Mouse (Mus musculus): ENCODE results near the gene Ears2. TPM values are rescaled to one million over a fixed set of nuclear protein-coding genes. Genes with fewer than 3 reads are reported as not detected.
A peak's percentile ranks its signal among the peaks of the same experiment; 100 is the strongest.
"Not testable (repeated sequence)": the region's sequence is repeated elsewhere in the genome, so short reads cannot be mapped to it uniquely, and the experiment has no call there.

The Ears2 gene
- polyA plus RNA-seq (2012; fragmentation: generic; extraction: Trizol), result 10.8 TPM

DNA sequence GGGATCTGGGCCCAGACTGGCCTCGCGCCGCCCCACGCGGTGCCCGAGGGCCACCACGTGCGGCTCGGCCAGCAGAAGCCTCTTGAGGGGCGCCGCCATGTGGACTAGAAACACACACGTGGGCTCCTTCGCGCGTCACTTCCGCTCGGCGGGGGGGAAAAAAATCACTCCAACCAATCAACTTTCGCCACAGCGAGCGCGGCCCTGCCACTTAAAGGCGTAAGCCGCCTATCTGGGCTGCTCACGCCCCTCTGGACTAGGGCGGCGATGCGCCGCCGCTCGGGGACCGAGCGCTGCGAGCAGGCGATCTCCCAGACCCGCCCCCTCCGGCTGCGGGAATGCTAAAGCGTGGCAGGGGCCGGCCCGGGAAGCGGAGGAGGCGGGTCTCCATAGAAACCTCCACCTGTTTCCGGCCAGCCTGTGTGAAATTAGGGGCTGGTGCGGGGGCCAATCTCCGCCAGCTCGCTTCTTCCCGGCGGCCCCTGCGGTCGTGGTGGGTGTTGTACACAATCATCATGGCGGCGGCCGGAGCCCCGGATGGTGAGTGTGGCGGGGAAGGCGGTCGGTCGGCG lies at the start of gene Ears2, which contains the start of gene Ubfd1:
TSS of gene Ears2 (minus strand) at position 319 of the 572 bp plus-strand sequence.
TSS of gene Ubfd1 (plus strand) at position 231 of the 572 bp plus-strand sequence.
- Histone ChIP-seq H3K4me3 (peak within 1 kb of the TSS; percentile 62), H3K79me2 (ENCODE audit: control insufficient read depth, insufficient read depth) (peaks cover 60% of the 10 kb centered on the region), H3K27me3 (ENCODE audit: control insufficient read depth, insufficient read depth, insufficient read length) (no peaks in the 10 kb centered on the region), H3K4me2 (ENCODE audit: low read depth) (peak within 1 kb of the TSS; percentile 94), H3K36me3 (ENCODE audit: control insufficient read depth, insufficient read depth) (peaks cover 25% of the 10 kb centered on the region), H3ac (ENCODE audit: control insufficient read depth, insufficient read length) (peak within 1 kb of the TSS; percentile 100)
- TF ChIP-seq MYOD1 (IDR thresholded peaks at IDR 0.05; ENCODE audit: control insufficient read depth in 1 of 3, insufficient read length in 2 of 3, low read depth in 2 of 3) (peak in 1 of 3 experiments; percentile 18), POLR2A (IDR thresholded peaks at IDR 0.05; ENCODE audit: insufficient read length, low read depth) (peak; percentile 82), POLR2AphosphoS2 (IDR thresholded peaks at IDR 0.05; ENCODE audit: insufficient read length, low read depth) (peak; percentile 40), USF1 (IDR thresholded peaks at IDR 0.05; ENCODE audit: low read depth) (peak; percentile 64), SRF (IDR thresholded peaks at IDR 0.05; ENCODE audit: control insufficient read depth, insufficient read length, low read depth) (no peak), E2F4 (IDR thresholded peaks at IDR 0.05; ENCODE audit: insufficient read depth) (peak; percentile 38), MYOG (IDR thresholded peaks at IDR 0.05; ENCODE audit: control insufficient read depth in 1 of 3, insufficient read depth in 1 of 3, insufficient read length in 2 of 3, low read depth in 2 of 3) (peak in 1 of 3 experiments; percentile 3), TCF12 (IDR thresholded peaks at IDR 0.05; ENCODE audit: insufficient read depth, poor library complexity, severe bottlenecking) (no peak), MAX (IDR thresholded peaks at IDR 0.05; ENCODE audit: low read depth) (peak; percentile 66), CEBPB (IDR thresholded peaks at IDR 0.05; ENCODE audit: insufficient read depth, poor library complexity, severe bottlenecking) (no peak)

DNA sequence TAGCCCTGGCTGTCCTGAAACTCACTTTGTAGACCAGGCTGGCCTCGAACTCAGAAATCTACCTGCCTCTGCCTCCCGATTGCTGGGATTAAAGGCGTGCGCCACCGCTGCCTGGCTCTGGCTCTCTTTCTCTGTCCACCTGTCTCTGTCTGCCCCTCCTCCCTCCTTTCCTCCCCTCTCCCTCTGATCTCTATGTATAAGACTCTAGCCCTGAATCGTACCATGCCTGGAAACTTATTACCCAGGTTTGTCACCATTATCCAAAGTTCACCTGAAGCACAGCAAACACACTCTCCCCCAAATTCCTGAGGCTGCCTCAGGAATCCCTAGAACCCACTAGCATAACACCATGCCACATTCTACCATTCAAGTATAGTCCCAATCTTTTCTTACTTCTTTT lies 41.1 kb upstream of the Ears2 start:
- H3K79me2 ChIP-seq (ENCODE audit: control insufficient read depth, insufficient read depth), result no peaks in the 10 kb centered on the region
- no peak overlapping the region for H3ac ChIP-seq (ENCODE audit: control insufficient read depth, insufficient read length)
- no peaks in the 10 kb centered on the region for H3K36me3 ChIP-seq (ENCODE audit: control insufficient read depth, insufficient read depth)
- no peak overlapping the region for H3K4me2 ChIP-seq (ENCODE audit: low read depth)
- no peaks in the 10 kb centered on the region for H3K27me3 ChIP-seq (ENCODE audit: control insufficient read depth, insufficient read depth, insufficient read length)
- H3K4me3 ChIP-seq, result no peak overlapping the region
- TF ChIP-seq POLR2A (IDR thresholded peaks at IDR 0.05; ENCODE audit: insufficient read length, low read depth) (no peak), REST (IDR thresholded peaks at IDR 0.05; ENCODE audit: insufficient read depth, insufficient read length) (no peak), MYOD1 (IDR thresholded peaks at IDR 0.05; ENCODE audit: control insufficient read depth in 1 of 3, insufficient read length in 2 of 3, low read depth in 2 of 3) (no peak), SRF (IDR thresholded peaks at IDR 0.05; ENCODE audit: control insufficient read depth, insufficient read length, low read depth) (no peak), MAX (IDR thresholded peaks at IDR 0.05; ENCODE audit: low read depth) (no peak), TCF3 (IDR thresholded peaks at IDR 0.05; ENCODE audit: insufficient read length, low read depth) (no peak), CEBPB (IDR thresholded peaks at IDR 0.05; ENCODE audit: insufficient read depth, poor library complexity, severe bottlenecking) (no peak), MYOG (IDR thresholded peaks at IDR 0.05; ENCODE audit: control insufficient read depth in 1 of 3, insufficient read depth in 1 of 3, insufficient read length in 2 of 3, low read depth in 2 of 3) (no peak), TCF12 (IDR thresholded peaks at IDR 0.05; ENCODE audit: insufficient read depth, poor library complexity, severe bottlenecking) (no peak), E2F4 (IDR thresholded peaks at IDR 0.05; ENCODE audit: insufficient read depth) (no peak), POLR2AphosphoS2 (IDR thresholded peaks at IDR 0.05; ENCODE audit: insufficient read length, low read depth) (no peak), USF1 (IDR thresholded peaks at IDR 0.05; ENCODE audit: low read depth) (no peak)

DNA sequence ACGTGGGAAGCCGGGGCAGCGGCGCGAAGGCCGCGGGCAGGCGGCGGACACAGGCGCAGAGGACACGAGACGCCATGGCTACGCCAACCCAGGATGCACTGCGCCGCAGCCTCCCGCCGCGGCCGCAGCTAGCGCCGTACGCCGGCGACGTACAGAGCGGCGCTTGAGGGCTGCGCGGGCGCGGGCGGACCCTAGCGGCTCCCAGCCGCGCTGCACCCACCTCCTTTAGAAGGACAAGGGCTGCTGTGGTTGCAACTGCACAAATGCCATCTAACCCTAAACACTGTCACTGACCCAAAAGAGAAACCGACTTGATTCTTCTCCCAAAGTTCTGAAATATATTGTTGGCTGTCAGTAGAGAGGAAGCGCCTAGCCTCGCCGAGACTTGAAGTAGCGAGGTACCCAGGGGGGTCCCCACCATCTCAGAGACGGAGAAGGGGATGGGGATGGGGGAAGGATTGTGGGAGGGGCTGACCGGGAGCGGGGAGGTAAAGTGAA lies 34.7 kb upstream of the Ears2 start, which contains the start of gene Ndufab1:
TSS of gene Ndufab1 (minus strand) at position 140 of the 498 bp plus-strand sequence.
- Histone ChIP-seq H3ac (ENCODE audit: control insufficient read depth, insufficient read length) (peak within 1 kb of the TSS; percentile 62), H3K27me3 (ENCODE audit: control insufficient read depth, insufficient read depth, insufficient read length) (no peaks in the 10 kb centered on the region), H3K36me3 (ENCODE audit: control insufficient read depth, insufficient read depth) (peaks cover 4% of the 10 kb centered on the region), H3K4me2 (ENCODE audit: low read depth) (peak within 1 kb of the TSS; percentile 93), H3K4me3 (peak within 1 kb of the TSS; percentile 60), H3K79me2 (ENCODE audit: control insufficient read depth, insufficient read depth) (peaks cover 40% of the 10 kb centered on the region)
- TF ChIP-seq CEBPB (IDR thresholded peaks at IDR 0.05; ENCODE audit: insufficient read depth, poor library complexity, severe bottlenecking) (no peak), SRF (IDR thresholded peaks at IDR 0.05; ENCODE audit: control insufficient read depth, insufficient read length, low read depth) (peak; percentile 22), MAX (IDR thresholded peaks at IDR 0.05; ENCODE audit: low read depth) (no peak), TCF12 (IDR thresholded peaks at IDR 0.05; ENCODE audit: insufficient read depth, poor library complexity, severe bottlenecking) (no peak), USF1 (IDR thresholded peaks at IDR 0.05; ENCODE audit: low read depth) (no peak), MYOD1 (IDR thresholded peaks at IDR 0.05; ENCODE audit: control insufficient read depth in 1 of 3, insufficient read length in 2 of 3, low read depth in 2 of 3) (peak in 1 of 3 experiments; percentile 13), MYOG (IDR thresholded peaks at IDR 0.05; ENCODE audit: control insufficient read depth in 1 of 3, insufficient read depth in 1 of 3, insufficient read length in 2 of 3, low read depth in 2 of 3) (peak in 2 of 3 experiments; percentile 9 to 38), REST (IDR thresholded peaks at IDR 0.05; ENCODE audit: insufficient read depth, insufficient read length) (no peak), POLR2AphosphoS2 (IDR thresholded peaks at IDR 0.05; ENCODE audit: insufficient read length, low read depth) (peak; percentile 68), POLR2A (IDR thresholded peaks at IDR 0.05; ENCODE audit: insufficient read length, low read depth) (peak; percentile 74), E2F4 (IDR thresholded peaks at IDR 0.05; ENCODE audit: insufficient read depth) (peak; percentile 57), TCF3 (IDR thresholded peaks at IDR 0.05; ENCODE audit: insufficient read length, low read depth) (no peak)

DNA sequence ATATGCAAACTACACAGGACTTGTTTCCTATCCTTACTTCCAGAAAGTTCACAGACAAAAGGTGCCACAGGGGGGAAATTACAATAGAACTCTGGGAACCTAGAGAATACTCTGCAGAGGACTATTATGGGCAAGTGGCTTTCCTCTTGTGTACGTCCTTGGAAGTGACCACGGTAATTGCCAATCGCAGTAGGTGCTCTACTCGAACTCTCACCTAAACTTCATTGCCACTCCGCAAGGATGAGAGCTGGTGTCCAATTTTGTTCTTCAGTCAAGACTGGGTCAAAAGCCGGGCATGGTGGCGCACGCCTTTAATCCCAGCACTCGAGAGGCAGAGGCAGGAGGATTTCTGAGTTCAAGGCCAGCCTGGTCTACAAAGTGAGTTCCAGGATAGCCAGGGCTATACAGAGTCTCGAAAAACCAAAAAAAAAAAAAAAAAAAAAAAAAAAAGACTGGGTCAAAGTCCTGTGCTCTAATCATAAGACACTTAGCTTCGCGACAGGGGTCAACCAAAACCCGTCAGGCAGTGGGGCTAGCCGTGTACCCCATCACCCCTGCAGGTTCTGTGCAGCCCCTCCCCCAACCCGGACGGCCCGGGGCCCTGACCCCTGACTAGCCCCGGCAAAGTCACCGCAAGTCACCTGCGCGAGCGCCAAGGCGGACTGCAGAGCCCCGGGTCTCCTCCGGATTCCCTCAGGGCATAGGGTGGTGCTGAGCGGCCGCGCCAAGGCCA lies 34.1 kb upstream of the Ears2 start:
- peak overlapping the region; percentile 60 for H3K4me3 ChIP-seq
- peaks cover 40% of the 10 kb centered on the region for H3K79me2 ChIP-seq (ENCODE audit: control insufficient read depth, insufficient read depth)
- peaks cover 10% of the 10 kb centered on the region for H3K36me3 ChIP-seq (ENCODE audit: control insufficient read depth, insufficient read depth)
- H3ac ChIP-seq (ENCODE audit: control insufficient read depth, insufficient read length), result peak overlapping the region; percentile 62
- H3K27me3 ChIP-seq (ENCODE audit: control insufficient read depth, insufficient read depth, insufficient read length), result not testable (repeated sequence)
- H3K4me2 ChIP-seq (ENCODE audit: low read depth), result peak overlapping the region; percentile 93
